Mouse (Mus musculus) urinary bladder, postnatal 36 days (tissue): Measurements from ENCODE around the gene Fam227a.
"Not testable (repeated sequence)": the region's sequence is repeated elsewhere in the genome, so short reads cannot be mapped to it uniquely, and the experiment has no call there.

Source experiments
- DNase-seq, 2 experiments: peaks; one replicate each; pipeline ENCODE4 v3.0.0; 2022; ENCODE audit warnings: low spot score in 2 of 2, mixed read lengths in 1 of 2

Fam227a gene

GRCm38 (mm10) chr15:79683707-79684465 lies 25.1 kb upstream of the Fam227a start:
- DNase-seq: peak; percentile 26 to 42

GRCm38 (mm10) chr15:79683146-79683545 lies 24.4 kb upstream of the Fam227a start:
- no peak for DNase-seq

- DNase-seq: no peak
These were observed 23.2 kb upstream of the Fam227a start for GRCm38 (mm10) chr15:79681973-79682372.

GRCm38 (mm10) chr15:79677936-79678335 lies 19.2 kb upstream of the Fam227a start:
- no peak for DNase-seq

GRCm38 (mm10) chr15:79671828-79672348 lies 13.1 kb upstream of the Fam227a start:
- DNase-seq: not testable (repeated sequence)

- DNase-seq: no peak
These were observed 12.2 kb upstream of the Fam227a start for GRCm38 (mm10) chr15:79670972-79671299.

- DNase-seq: peak; percentile 81 to 89
These were observed 11.7 kb upstream of the Fam227a start, which contains the start of gene Tomm22 for GRCm38 (mm10) chr15:79670249-79670971. Tomm22 (plus strand) TSS chr15:79670861.

- DNase-seq: no peak
These were observed 10.4 kb upstream of the Fam227a start for GRCm38 (mm10) chr15:79669195-79669594.

GRCm38 (mm10) chr15:79664666-79665065 lies 5.9 kb upstream of the Fam227a start:
- DNase-seq: no peak

- no peak for DNase-seq
These were observed 3.1 kb upstream of the Fam227a start for GRCm38 (mm10) chr15:79661852-79662251.

GRCm38 (mm10) chr15:79657837-79658530 lies 772 bp downstream of the Fam227a start:
- DNase-seq: peak; percentile 67 to 83

- no peak for DNase-seq
These were observed 2.3 kb downstream of the Fam227a start for GRCm38 (mm10) chr15:79656451-79656850.

- no peak for DNase-seq
These were observed 7.3 kb downstream of the Fam227a start for GRCm38 (mm10) chr15:79651481-79651880.

- DNase-seq: no peak
These were observed 8.2 kb downstream of the Fam227a start for GRCm38 (mm10) chr15:79650569-79650968.

- DNase-seq: no peak
These were observed 10.6 kb downstream of the Fam227a start for GRCm38 (mm10) chr15:79648130-79648529.

- no peak for DNase-seq
These were observed 13.3 kb downstream of the Fam227a start for GRCm38 (mm10) chr15:79645483-79645882.

GRCm38 (mm10) chr15:79641135-79641817 lies 17.5 kb downstream of the Fam227a start:
- DNase-seq: no peak

GRCm38 (mm10) chr15:79630471-79630870 lies 28.3 kb downstream of the Fam227a start:
- DNase-seq: no peak

- no peak for DNase-seq
These were observed 38.9 kb downstream of the Fam227a start for GRCm38 (mm10) chr15:79619770-79620414.

GRCm38 (mm10) chr15:79618456-79618855 lies 40.3 kb downstream of the Fam227a start:
- DNase-seq: no peak

- DNase-seq: no peak
These were observed 41.6 kb downstream of the Fam227a start for GRCm38 (mm10) chr15:79617135-79617534.
